16 mouse cellular contexts compared by ENCODE assay signal in genomic region chr8:44024028-44024427, GRCm38 (mm10).
DNase-seq lines count a peak whose midpoint lies in the region; ATAC-seq lines count a peak whose summit lies in the region.
"Had no signal": no experiment of that assay in that cellular context is flagged by ENCODE, and none has a peak within 500 bp of the region (broad histone marks: within the 10 kb centered on the region; RNA-seq: fewer than 3 reads in every experiment).

No protein-coding gene starts in this region.

- ATAC-seq in frontal cortex, adult (ENCODE audit: low TSS enrichment) = peak; percentile 72
- ATAC-seq: CD4-positive, CD25-positive, alpha-beta regulatory T cell, adult 4 months; forebrain, embryonic 13.5 days; forebrain, embryonic 15.5 days; forebrain, postnatal 0 days had no signal

- DNase-seq in frontal cortex, postnatal 10 days (ENCODE audit: low spot score in 2 of 2) = no peak
- peak; percentile 8 for DNase-seq in Muller cell, postnatal 12 days (ENCODE audit: inconsistent ontology term)
- DNase-seq in telencephalon, adult 2 months (ENCODE audit: low read depth, low spot score) = peak; percentile 28
- no peak for DNase-seq in kidney, postnatal 36 days
- DNase-seq: adrenal gland, adult 2 months; adrenal gland, postnatal 10 days; adrenal gland, postnatal 25 days; B cell, adult 2 months; cerebellum, adult 11-12 months; cerebellum, adult 9-10 months; cerebellum, postnatal 10 days; forebrain, postnatal 0 days had no signal

Comparison
In these comparisons a context has a peak if more than half of its experiments do, and no peak if none do; other contexts are left out.
1. DNase-seq: peak in Muller cell, postnatal 12 days (single experiment) and telencephalon, adult 2 months (single experiment); none in frontal cortex, postnatal 10 days (0 of 2) and kidney, postnatal 36 days (0 of 2).